Mouse (Mus musculus): ENCODE measurements around the gene Fancd2. TPM values are rescaled to one million over a fixed set of nuclear protein-coding genes. Genes with fewer than 3 reads are reported as not detected.

Fancd2 gene
- polyA plus RNA-seq (2014; fragmentation: Illumina TruSeq; extraction: RNeasy Lipid Tissue Mini Kit (QIAGEN cat#74804); ENCODE audit: low replicate concordance), result 2.3 TPM

GRCm38 (mm10) chr6:113530932-113531839 lies at the start of gene Fancd2, which contains the start of gene Emc3:
Gene Fancd2 (plus strand): TSS chr6:113531682.
Gene Emc3 (minus strand): TSS chr6:113531652.

GRCm38 (mm10) chr6:113483100-113483615 lies 48.3 kb upstream of the Fancd2 start, which contains the start of gene Creld1:
Gene Creld1 (plus strand): TSS chr6:113483297.

GRCm38 (mm10) chr6:113501388-113502084 lies 29.9 kb upstream of the Fancd2 start, which contains the start of gene Prrt3:
Gene Prrt3 (minus strand): TSS chr6:113501931.

GRCm38 (mm10) chr6:113600543-113601139 lies 69.2 kb downstream of the Fancd2 start, which contains the start of gene Fancd2os:
Gene Fancd2os (minus strand): TSS chr6:113600715.

GRCm38 (mm10) chr6:113604432-113605223 lies 73.1 kb downstream of the Fancd2 start, which contains the start of gene Brk1:
Gene Brk1 (plus strand): TSS chr6:113604772.

DNA sequence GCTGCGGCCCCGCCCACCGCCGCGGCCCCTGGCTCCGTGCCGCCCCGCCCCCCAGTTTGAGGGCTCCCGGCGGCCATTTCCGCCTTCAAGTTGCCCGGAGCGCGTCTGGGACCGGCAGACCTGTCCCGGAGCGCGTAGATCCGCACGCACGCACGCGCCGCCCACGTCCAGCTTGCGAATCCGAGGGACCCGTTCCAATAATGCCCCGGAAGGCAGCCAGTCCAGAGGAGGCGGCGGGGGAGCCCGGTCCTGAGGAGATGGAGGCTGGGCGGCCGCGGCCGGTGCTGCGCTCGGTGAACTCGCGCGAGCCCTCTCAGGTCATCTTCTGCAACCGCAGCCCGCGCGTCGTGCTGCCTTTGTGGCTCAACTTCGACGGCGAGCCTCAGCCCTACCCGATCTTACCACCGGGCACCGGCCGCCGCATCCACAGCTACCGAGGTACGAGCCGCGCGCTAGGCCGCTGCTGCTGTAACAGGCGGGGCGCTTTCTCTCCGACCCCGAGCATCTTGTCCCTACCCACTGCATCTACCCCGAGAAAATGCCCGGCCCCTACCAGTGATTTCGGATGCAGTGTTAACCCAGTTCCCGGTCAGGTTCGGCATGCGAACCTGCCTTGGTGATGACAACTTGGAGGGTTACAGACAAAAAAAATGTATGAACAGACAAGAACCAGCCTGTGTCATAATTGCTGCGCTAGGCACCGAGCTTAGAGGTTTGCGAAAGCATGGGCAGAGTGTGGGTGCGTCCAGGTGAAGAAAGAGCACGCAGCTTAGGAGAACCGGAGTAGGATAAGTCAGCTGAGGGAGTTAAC lies 92.7 kb downstream of the Fancd2 start, which contains the start of gene Vhl:
Vhl (plus strand) TSS at position 19 of the 811 bp plus-strand sequence.

DNA sequence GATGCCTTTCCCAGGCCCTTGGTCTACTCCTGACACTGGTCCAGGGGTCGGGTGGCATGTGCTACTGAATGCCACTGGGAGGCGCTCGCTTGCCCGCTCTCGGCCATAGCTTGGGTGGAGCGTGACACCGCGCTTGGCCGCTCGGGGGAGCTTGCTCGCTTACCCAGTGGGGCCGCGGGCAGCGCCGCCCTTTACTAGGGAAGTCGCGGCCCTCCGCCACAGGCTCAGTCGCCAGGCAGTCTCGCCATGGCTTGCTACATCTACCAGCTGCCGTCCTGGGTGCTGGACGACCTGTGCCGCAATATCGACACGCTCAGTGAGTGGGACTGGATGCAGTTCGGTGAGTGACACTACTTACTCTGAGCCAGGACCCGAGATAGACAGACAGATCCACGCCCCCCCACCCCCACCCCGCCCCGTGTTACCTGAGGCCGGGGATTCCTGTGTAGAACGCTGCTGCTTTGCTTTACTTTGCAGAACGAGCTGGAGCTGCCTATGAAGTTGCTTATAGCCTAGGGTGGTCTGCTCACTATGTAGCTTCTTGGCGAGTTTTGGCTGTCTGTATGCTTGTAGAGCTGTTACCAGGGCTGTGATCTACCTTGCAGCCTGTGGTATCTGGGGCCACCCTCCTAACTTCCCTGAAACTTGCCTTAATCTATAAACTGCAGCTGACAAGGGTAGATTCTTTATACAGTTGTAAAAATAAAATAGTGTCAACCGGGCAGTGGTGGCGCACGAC lies 107.0 kb downstream of the Fancd2 start, which contains the start of gene Irak2:
Irak2 (plus strand) TSS at position 166 of the 739 bp plus-strand sequence.

Other genes with a start within 250 kb of the Fancd2 start
- gene Cpne9, start 249.4 kb upstream of the Fancd2 start, polyA plus RNA-seq (2014; fragmentation: Illumina TruSeq; extraction: RNeasy Lipid Tissue Mini Kit (QIAGEN cat#74804); ENCODE audit: low replicate concordance), result not detected
- 3.4 TPM for gene Brpf1, start 224.5 kb upstream of the Fancd2 start, polyA plus RNA-seq (2014; fragmentation: Illumina TruSeq; extraction: RNeasy Lipid Tissue Mini Kit (QIAGEN cat#74804); ENCODE audit: low replicate concordance)
- 2.3 TPM for gene Ogg1, start 204.7 kb upstream of the Fancd2 start, polyA plus RNA-seq (2014; fragmentation: Illumina TruSeq; extraction: RNeasy Lipid Tissue Mini Kit (QIAGEN cat#74804); ENCODE audit: low replicate concordance)
- gene Camk1, start 187.7 kb upstream of the Fancd2 start, polyA plus RNA-seq (2014; fragmentation: Illumina TruSeq; extraction: RNeasy Lipid Tissue Mini Kit (QIAGEN cat#74804); ENCODE audit: low replicate concordance), result 6.7 TPM
- 1.6 TPM for gene Tada3, start 153.8 kb upstream of the Fancd2 start, polyA plus RNA-seq (2014; fragmentation: Illumina TruSeq; extraction: RNeasy Lipid Tissue Mini Kit (QIAGEN cat#74804); ENCODE audit: low replicate concordance)
- gene Arpc4, start 153.6 kb upstream of the Fancd2 start, polyA plus RNA-seq (2014; fragmentation: Illumina TruSeq; extraction: RNeasy Lipid Tissue Mini Kit (QIAGEN cat#74804); ENCODE audit: low replicate concordance), result 89.9 TPM
- 1.5 TPM for gene Ttll3, start 142.4 kb upstream of the Fancd2 start, polyA plus RNA-seq (2014; fragmentation: Illumina TruSeq; extraction: RNeasy Lipid Tissue Mini Kit (QIAGEN cat#74804); ENCODE audit: low replicate concordance)
- not detected for gene Rpusd3, start 112.3 kb upstream of the Fancd2 start, polyA plus RNA-seq (2014; fragmentation: Illumina TruSeq; extraction: RNeasy Lipid Tissue Mini Kit (QIAGEN cat#74804); ENCODE audit: low replicate concordance)
- gene Cidec, start 95.9 kb upstream of the Fancd2 start, polyA plus RNA-seq (2014; fragmentation: Illumina TruSeq; extraction: RNeasy Lipid Tissue Mini Kit (QIAGEN cat#74804); ENCODE audit: low replicate concordance), result 2.0 TPM
- gene Jagn1, start 89.1 kb upstream of the Fancd2 start, polyA plus RNA-seq (2014; fragmentation: Illumina TruSeq; extraction: RNeasy Lipid Tissue Mini Kit (QIAGEN cat#74804); ENCODE audit: low replicate concordance), result 12.1 TPM
- 0.56 TPM for gene Il17re, start 73.2 kb upstream of the Fancd2 start, polyA plus RNA-seq (2014; fragmentation: Illumina TruSeq; extraction: RNeasy Lipid Tissue Mini Kit (QIAGEN cat#74804); ENCODE audit: low replicate concordance)
- gene Il17rc, start 60.3 kb upstream of the Fancd2 start, polyA plus RNA-seq (2014; fragmentation: Illumina TruSeq; extraction: RNeasy Lipid Tissue Mini Kit (QIAGEN cat#74804); ENCODE audit: low replicate concordance), result 2.8 TPM
- not detected for gene Creld1, start 48.4 kb upstream of the Fancd2 start, polyA plus RNA-seq (2014; fragmentation: Illumina TruSeq; extraction: RNeasy Lipid Tissue Mini Kit (QIAGEN cat#74804); ENCODE audit: low replicate concordance)
- gene Prrt3, start 29.8 kb upstream of the Fancd2 start, polyA plus RNA-seq (2014; fragmentation: Illumina TruSeq; extraction: RNeasy Lipid Tissue Mini Kit (QIAGEN cat#74804); ENCODE audit: low replicate concordance), result not detected
- 63.8 TPM for gene Emc3, start within 50 bp of the Fancd2 start, polyA plus RNA-seq (2014; fragmentation: Illumina TruSeq; extraction: RNeasy Lipid Tissue Mini Kit (QIAGEN cat#74804); ENCODE audit: low replicate concordance)
- not detected for gene Fancd2os, start 69.0 kb downstream of the Fancd2 start, polyA plus RNA-seq (2014; fragmentation: Illumina TruSeq; extraction: RNeasy Lipid Tissue Mini Kit (QIAGEN cat#74804); ENCODE audit: low replicate concordance)
- gene Brk1, start 73.1 kb downstream of the Fancd2 start, polyA plus RNA-seq (2014; fragmentation: Illumina TruSeq; extraction: RNeasy Lipid Tissue Mini Kit (QIAGEN cat#74804); ENCODE audit: low replicate concordance), result 30.0 TPM
- 17.0 TPM for gene Vhl, start 92.3 kb downstream of the Fancd2 start, polyA plus RNA-seq (2014; fragmentation: Illumina TruSeq; extraction: RNeasy Lipid Tissue Mini Kit (QIAGEN cat#74804); ENCODE audit: low replicate concordance)
- 12.7 TPM for gene Irak2, start 106.8 kb downstream of the Fancd2 start, polyA plus RNA-seq (2014; fragmentation: Illumina TruSeq; extraction: RNeasy Lipid Tissue Mini Kit (QIAGEN cat#74804); ENCODE audit: low replicate concordance)
- 9.4 TPM for gene Tatdn2, start 165.4 kb downstream of the Fancd2 start, polyA plus RNA-seq (2014; fragmentation: Illumina TruSeq; extraction: RNeasy Lipid Tissue Mini Kit (QIAGEN cat#74804); ENCODE audit: low replicate concordance)
- gene Ghrl, start 188.2 kb downstream of the Fancd2 start, polyA plus RNA-seq (2014; fragmentation: Illumina TruSeq; extraction: RNeasy Lipid Tissue Mini Kit (QIAGEN cat#74804); ENCODE audit: low replicate concordance), result not detected
- 68.9 TPM for gene Sec13, start 209.1 kb downstream of the Fancd2 start, polyA plus RNA-seq (2014; fragmentation: Illumina TruSeq; extraction: RNeasy Lipid Tissue Mini Kit (QIAGEN cat#74804); ENCODE audit: low replicate concordance)

Data from small intestine, adult 10 weeks (tissue).